ENCODE assay signal across 1 mouse cellular context in the genomic region with DNA sequence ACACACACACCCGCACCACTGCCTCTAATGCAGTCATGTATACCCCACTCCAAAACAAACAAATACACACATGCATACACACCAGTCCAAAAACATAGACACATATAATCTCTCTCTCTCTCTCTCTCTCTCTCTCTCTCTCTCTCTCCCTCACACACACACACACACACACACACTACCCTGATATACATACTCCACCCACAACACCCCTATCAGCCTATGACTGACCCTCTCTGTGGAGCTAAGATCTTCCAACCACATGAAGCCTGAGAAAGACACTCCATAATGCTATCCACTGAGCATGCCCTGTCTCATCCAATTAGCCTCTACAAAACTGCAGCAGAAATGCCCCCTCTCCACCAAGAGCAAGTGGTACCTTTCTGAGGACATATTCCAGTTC.
A peak's percentile ranks its signal among the peaks of the same experiment; 100 is the strongest.
TF ChIP-seq lines count a peak whose summit lies in the region.

No protein-coding gene starts in this region.

TF ChIP-seq in MEL, 35 proteins besides CTCF, POLR2A, EP300 and RAD21:
- TF ChIP-seq JUND (IDR thresholded peaks at IDR 0.05; ENCODE audit: low read depth, low read length): 0 out of 2 replicates have a peak, but pooled peaks have one; percentile 52
- TF ChIP-seq CHD2 (IDR thresholded peaks at IDR 0.05; ENCODE audit: low read length): no peak
TF ChIP-seq in MEL: peak in this region for 1.
